12 mouse cellular contexts compared by ENCODE assay signal in the genomic region with DNA sequence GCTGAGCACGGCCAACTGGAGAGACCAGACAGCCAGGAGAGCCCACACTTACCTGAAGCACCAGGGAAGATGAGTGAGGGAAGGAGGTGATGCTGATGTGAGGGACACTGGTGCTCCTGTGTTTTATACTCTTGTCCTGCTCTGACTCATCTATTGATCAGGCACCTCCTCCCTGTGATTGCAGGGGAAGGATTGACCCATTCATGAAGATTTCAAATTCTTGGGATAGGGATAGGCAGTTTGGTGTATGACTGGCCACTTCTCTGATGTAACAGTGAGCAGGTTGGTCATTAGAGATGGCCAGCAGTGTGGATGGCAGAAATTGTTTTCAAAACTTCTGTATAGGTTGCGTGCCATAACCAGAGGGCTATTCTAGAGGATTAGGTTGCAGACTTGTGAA. TPM values are rescaled to one million over a fixed set of nuclear protein-coding genes. Genes with fewer than 3 reads are reported as not detected.
DNase-seq lines count a peak whose midpoint lies in the region; ATAC-seq and TF ChIP-seq lines count a peak whose summit lies in the region.
"Had no signal": no experiment of that assay in that cellular context is flagged by ENCODE, and none has a peak within 500 bp of the region (broad histone marks: within the 10 kb centered on the region; RNA-seq: fewer than 3 reads in every experiment).

A gene (minus strand): TSS at position 101 of the 400 bp plus-strand sequence.

- ATAC-seq in kidney, embryonic 16.5 days (ENCODE audit: low FRiP score, low TSS enrichment), result no peak
- no peak for ATAC-seq in hindbrain, embryonic 16.5 days
- no peak for ATAC-seq in midbrain, postnatal 0 days (ENCODE audit: low FRiP score)

- peak within 1 kb of the TSS; percentile 73; the same call in 1 of the 2 replicates for H3K4me3 ChIP-seq in kidney, embryonic 16.5 days (ENCODE audit: low read length)
- peak within 1 kb of the TSS; percentile 36; the same call in 1 of the 2 replicates for H3K4me3 ChIP-seq in embryonic fibroblast, embryonic 13.5 days (ENCODE audit: insufficient read depth, low read length)
- H3K4me3 ChIP-seq in hindbrain, embryonic 16.5 days (ENCODE audit: low read length), result peak within 1 kb of the TSS; percentile 64
- peak within 1 kb of the TSS; percentile 77 for H3K4me3 ChIP-seq in midbrain, postnatal 0 days (ENCODE audit: low read depth, low read length)

- 82% methylated on average over 2 of the region's 2 CpGs for WGBS in kidney, embryonic 16.5 days
- WGBS in hindbrain, embryonic 16.5 days, result 89% methylated on average over 2 of the region's 2 CpGs
- 96% methylated on average over 2 of the region's 2 CpGs for WGBS in midbrain, postnatal 0 days

- peak within 1 kb of the TSS; percentile 96 for H3K4me2 ChIP-seq in kidney, embryonic 16.5 days (replicated peaks; ENCODE audit: low read depth, low read length)
- peak within 1 kb of the TSS; percentile 67 for H3K4me2 ChIP-seq in hindbrain, embryonic 16.5 days (ENCODE audit: low read length)
- H3K4me2 ChIP-seq in midbrain, postnatal 0 days (ENCODE audit: low read depth, low read length, poor library complexity, severe bottlenecking), result peak within 1 kb of the TSS; percentile 62

- H3K27ac ChIP-seq in kidney, embryonic 16.5 days (ENCODE audit: low read length), result no peak within 1 kb of the TSS
- no peak within 1 kb of the TSS for H3K27ac ChIP-seq in embryonic fibroblast, embryonic 13.5 days (ENCODE audit: insufficient read depth, low read length)
- H3K27ac ChIP-seq in hindbrain, embryonic 16.5 days (ENCODE audit: low read depth, low read length), result peak within 1 kb of the TSS; percentile 96
- peak within 1 kb of the TSS; percentile 97 for H3K27ac ChIP-seq in midbrain, postnatal 0 days (ENCODE audit: low read depth, low read length)
- H3K27ac ChIP-seq: liver, embryonic 13.5 days had no signal

- no peak for TF ChIP-seq CTCF in embryonic fibroblast, embryonic 13.5 days (IDR thresholded peaks at IDR 0.05; ENCODE audit: borderline replicate concordance, insufficient read depth, low read length)
- TF ChIP-seq CTCF in midbrain, postnatal 0 days (IDR thresholded peaks at IDR 0.05), result no peak

- no peak for DNase-seq in kidney, adult 8-10 months
- no peak for DNase-seq in midbrain, postnatal 0 days (ENCODE audit: low spot score)
- no peak for DNase-seq in thymus, postnatal 0 days (ENCODE audit: low spot score)
- DNase-seq in adrenal gland, postnatal 4 days (ENCODE audit: low spot score in 2 of 2), result no peak
- DNase-seq in spleen, postnatal 36 days (ENCODE audit: low spot score in 2 of 2), result no peak
- DNase-seq: adrenal gland, postnatal 14 days; heart, adult 18-20 months; liver, embryonic 13.5 days had no signal

- H3K4me1 ChIP-seq in kidney, embryonic 16.5 days (ENCODE audit: insufficient read depth, low read length), result no peaks in the 10 kb centered on the region; the same call in 1 of the 2 replicates
- no peaks in the 10 kb centered on the region; the same call in 1 of the 2 replicates for H3K4me1 ChIP-seq in embryonic fibroblast, embryonic 13.5 days (ENCODE audit: control insufficient read depth, insufficient read depth, low read length)
- H3K4me1 ChIP-seq in hindbrain, embryonic 16.5 days (ENCODE audit: control insufficient read depth, insufficient read depth, low read depth, low read length), result peaks cover 5% of the 10 kb centered on the region
- 0 out of 2 replicates have a peak, but pooled peaks cover 6% of the 10 kb centered on the region for H3K4me1 ChIP-seq in midbrain, postnatal 0 days (ENCODE audit: insufficient read depth, low read length)

- no peak within 1 kb of the TSS for H3K9ac ChIP-seq in kidney, embryonic 16.5 days (replicated peaks; ENCODE audit: low read length)
- H3K9ac ChIP-seq in hindbrain, embryonic 16.5 days (ENCODE audit: low read depth, low read length), result peak within 1 kb of the TSS; percentile 87
- peak within 1 kb of the TSS; percentile 88 for H3K9ac ChIP-seq in midbrain, postnatal 0 days (replicated peaks; ENCODE audit: low read length, poor library complexity, severe bottlenecking)

- peaks cover 24% of the 10 kb centered on the region for H3K27me3 ChIP-seq in kidney, embryonic 16.5 days (ENCODE audit: insufficient read depth, low read length)
- 0 out of 2 replicates have a peak, but pooled peaks cover 2% of the 10 kb centered on the region for H3K27me3 ChIP-seq in hindbrain, embryonic 16.5 days (replicated peaks; ENCODE audit: control insufficient read depth, insufficient read depth, low read length)
- H3K27me3 ChIP-seq in midbrain, postnatal 0 days (ENCODE audit: insufficient read depth, low read length), result no peaks in the 10 kb centered on the region; the same call in 1 of the 2 replicates

- no peak for TF ChIP-seq POLR2A in embryonic fibroblast, embryonic 13.5 days (IDR thresholded peaks at IDR 0.05; ENCODE audit: low read depth, low read length)

- H3K36me3 ChIP-seq in kidney, embryonic 16.5 days (ENCODE audit: insufficient read depth, low read length), result no peaks in the 10 kb centered on the region
- H3K36me3 ChIP-seq in hindbrain, embryonic 16.5 days (ENCODE audit: control insufficient read depth, insufficient read depth, low read length), result no peaks in the 10 kb centered on the region
- H3K36me3 ChIP-seq in midbrain, postnatal 0 days (ENCODE audit: insufficient read depth, low read length), result no peaks in the 10 kb centered on the region
- H3K36me3 ChIP-seq: liver, embryonic 13.5 days had no signal

- H3K9me3 ChIP-seq in kidney, embryonic 16.5 days (ENCODE audit: low read length), result no peaks in the 10 kb centered on the region
- H3K9me3 ChIP-seq in hindbrain, embryonic 16.5 days (ENCODE audit: control insufficient read depth, low read length), result no peaks in the 10 kb centered on the region
- no peaks in the 10 kb centered on the region for H3K9me3 ChIP-seq in midbrain, postnatal 0 days (ENCODE audit: low read length)
- H3K9me3 ChIP-seq: liver, embryonic 13.5 days had no signal

RNA-seq across cellular contexts. Expression of the gene that starts here (rescaled TPM):
- 0.63 and 0.69 TPM in 2 replicates for polyA plus RNA-seq in kidney, embryonic 16.5 days (2015; fragmentation: Nextera tagmentation; extraction: Ambion mirVana)
- polyA plus RNA-seq in embryonic fibroblast, embryonic 13.5 days (2011; ENCODE audit: insufficient read length, low read depth, missing spikeins), result not detected in 2 replicates
- polyA plus RNA-seq in hindbrain, embryonic 16.5 days (2015; fragmentation: Nextera tagmentation; extraction: Ambion mirVana), result 6.7 and 7.9 TPM in 2 replicates
- 4.4 and 4.6 TPM in 2 replicates for total RNA-seq in midbrain, postnatal 0 days (2014; rRNA removed)
- polyA plus RNA-seq in midbrain, postnatal 0 days (2015; fragmentation: Nextera tagmentation; extraction: Ambion mirVana), result 11.3 and 13.2 TPM in 2 replicates
- 0.30 and 0.78 TPM in 2 replicates for polyA plus RNA-seq in thymus, postnatal 0 days (2015; fragmentation: Nextera tagmentation; extraction: Ambion mirVana)
- under 1 TPM; 0.22 to 0.28 TPM for total RNA-seq in adrenal gland, postnatal 4 days (2021)
- total RNA-seq: neutrophil, adult 5-6 weeks had no signal

Comparison
In these comparisons a context has a peak if more than half of its experiments do, and no peak if none do; other contexts are left out.
1. H3K27ac ChIP-seq: peak in hindbrain, embryonic 16.5 days (single experiment) and midbrain, postnatal 0 days (single experiment); none in kidney, embryonic 16.5 days (single experiment) and embryonic fibroblast, embryonic 13.5 days (single experiment).
2. Peak in every context shown above with its lines, with median percentiles within 50 percentile points of each other: H3K4me2 ChIP-seq and H3K4me3 ChIP-seq.